Mouse (Mus musculus) kidney, postnatal 14 days (tissue): ENCODE measurements around the gene Med25.

Source experiments
- DNase-seq: peaks from one replicate; pipeline ENCODE4 v3.0.0; 2022; ENCODE audit warnings: mixed read lengths

The Med25 gene

GRCm38 (mm10) chr7:44845006-44845405 lies 47.5 kb downstream of the Med25 start:
- DNase-seq: no peak

- DNase-seq: no peak
These were observed 50.6 kb downstream of the Med25 start for GRCm38 (mm10) chr7:44841825-44842463.

- no peak for DNase-seq
These were observed 52.1 kb downstream of the Med25 start for GRCm38 (mm10) chr7:44840426-44840825.

- peak; percentile 50 for DNase-seq
These were observed 52.9 kb downstream of the Med25 start for GRCm38 (mm10) chr7:44839491-44840191.

- no peak for DNase-seq
These were observed 53.4 kb downstream of the Med25 start for GRCm38 (mm10) chr7:44839171-44839490.

GRCm38 (mm10) chr7:44838073-44838472 lies 54.4 kb downstream of the Med25 start:
- no peak for DNase-seq

- no peak for DNase-seq
These were observed 56.0 kb downstream of the Med25 start for GRCm38 (mm10) chr7:44836423-44837053.

GRCm38 (mm10) chr7:44836016-44836404 lies 56.5 kb downstream of the Med25 start:
- DNase-seq: no peak

GRCm38 (mm10) chr7:44835373-44836015 lies 57.0 kb downstream of the Med25 start:
- no peak for DNase-seq

GRCm38 (mm10) chr7:44832763-44833162 lies 59.7 kb downstream of the Med25 start:
- DNase-seq: no peak

GRCm38 (mm10) chr7:44828706-44829105 lies 63.8 kb downstream of the Med25 start:
- DNase-seq: no peak

- DNase-seq: no peak
These were observed 65.7 kb downstream of the Med25 start for GRCm38 (mm10) chr7:44826771-44827170.
